Mouse (Mus musculus) right cerebral cortex, adult 18-20 months (tissue): ENCODE data around the gene Aven.

ENCODE experiments used
- DNase-seq: peaks from one replicate; pipeline ENCODE4 v3.0.0; 2022; ENCODE audit warnings: mixed read lengths

The Aven gene

DNA sequence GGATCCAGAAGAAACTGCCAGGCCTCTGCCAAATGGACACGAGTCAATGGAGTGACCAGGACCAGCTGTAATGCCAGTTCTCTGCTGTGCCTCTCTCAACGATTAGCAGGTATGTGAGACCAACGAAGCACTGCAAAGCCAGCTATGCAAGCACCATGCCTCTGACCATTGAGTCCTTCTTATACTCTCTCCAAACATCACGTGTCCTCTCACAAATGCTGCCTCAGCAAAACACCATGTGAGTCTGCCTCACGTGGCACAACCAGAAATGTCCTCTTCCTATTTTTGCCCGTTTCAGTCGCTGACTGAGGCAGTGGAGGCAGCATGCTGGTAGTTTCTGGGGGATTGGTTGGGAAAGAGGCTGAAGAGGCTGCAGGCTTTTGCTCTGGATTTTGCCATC, 68.8 kb downstream of the Aven start:
- no peak for DNase-seq

- DNase-seq: no peak
Measured at GRCm38 (mm10) chr2:112565060-112565459, 72.3 kb downstream of the Aven start.

- DNase-seq: no peak
Measured at GRCm38 (mm10) chr2:112566290-112567085, 73.7 kb downstream of the Aven start.

- no peak for DNase-seq
Measured at GRCm38 (mm10) chr2:112567786-112568185, 75.0 kb downstream of the Aven start.

- peak; percentile 11 for DNase-seq
Measured at GRCm38 (mm10) chr2:112590985-112591384, 98.2 kb downstream of the Aven start.

DNA sequence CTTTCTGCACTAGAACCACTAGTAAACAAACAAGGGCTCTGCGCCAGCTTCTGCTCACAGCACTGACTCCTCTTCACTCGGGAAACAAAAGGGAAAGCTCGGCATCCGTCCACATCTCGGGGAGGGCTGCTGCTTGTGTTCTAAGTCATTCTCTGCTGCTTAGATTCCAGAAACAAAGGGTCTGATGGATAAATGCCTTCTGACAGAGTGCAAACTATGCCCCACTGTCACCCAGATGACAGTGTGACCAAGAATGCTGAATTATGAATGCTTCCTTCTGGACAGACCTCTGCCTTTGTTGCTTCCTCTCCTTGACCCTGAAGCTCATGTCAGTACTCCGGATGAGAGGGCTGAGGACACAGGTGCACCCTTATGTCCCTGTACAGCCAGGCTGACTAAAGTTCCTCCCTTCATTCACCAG, 98.7 kb downstream of the Aven start:
- DNase-seq: peak; percentile 56

DNA sequence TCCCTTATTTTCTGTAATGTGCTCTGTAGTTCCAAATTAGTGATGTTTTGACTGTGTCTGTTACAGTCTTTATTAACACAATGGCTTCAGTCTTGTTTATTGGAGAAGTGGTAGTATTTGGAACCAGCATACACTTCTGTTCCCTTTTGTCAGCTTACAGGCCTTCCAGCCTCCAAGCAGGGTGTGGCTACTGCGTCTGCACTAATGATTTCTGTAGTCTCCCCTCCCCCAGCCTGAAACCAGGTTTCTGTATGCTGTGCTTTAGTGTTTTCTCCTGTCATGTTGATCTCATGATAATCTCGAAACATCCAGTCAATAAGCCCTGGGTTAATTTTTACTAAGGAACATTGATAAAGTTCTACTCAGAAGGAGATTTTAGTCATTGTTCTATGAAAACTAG, 100.6 kb downstream of the Aven start:
- no peak for DNase-seq

DNA sequence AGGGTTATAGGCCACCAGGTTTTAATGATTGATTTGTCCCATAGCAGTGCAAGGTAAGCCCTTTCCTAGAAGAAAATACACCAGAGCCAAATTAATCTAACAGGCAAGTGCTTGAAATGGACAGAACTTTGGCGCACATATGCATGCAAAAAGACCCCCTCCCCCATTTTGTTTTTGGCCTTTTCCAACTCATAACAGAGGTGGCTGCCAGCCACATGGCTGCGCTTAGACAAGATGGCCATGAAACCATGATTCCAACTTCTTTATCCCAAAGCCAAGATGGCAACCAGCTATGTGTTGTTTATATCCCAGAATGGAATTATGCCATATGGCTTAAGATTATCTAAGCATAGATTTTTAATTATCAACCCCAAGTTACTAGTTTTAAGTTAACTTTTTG, 101.0 kb downstream of the Aven start:
- DNase-seq: no peak

DNA sequence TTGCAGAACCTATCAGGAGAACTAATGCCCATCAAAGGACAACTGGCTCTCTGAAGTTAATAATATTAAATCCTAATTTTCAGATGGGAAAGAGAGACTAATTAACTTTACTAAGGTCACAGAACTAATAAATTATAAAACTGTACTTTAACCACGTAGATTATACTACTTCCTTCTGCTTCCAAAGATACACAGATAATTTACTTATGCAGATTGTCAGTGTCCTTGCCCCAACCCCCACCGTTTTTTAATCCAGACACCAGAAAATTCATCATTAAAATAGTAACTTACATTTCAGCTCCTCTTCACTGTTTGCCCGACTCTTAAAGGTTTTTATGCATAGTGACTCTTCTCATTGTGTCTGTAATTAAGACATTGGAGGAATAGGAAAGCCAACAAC, 103.0 kb downstream of the Aven start:
- DNase-seq: no peak

GRCm38 (mm10) chr2:112596415-112596814, 103.7 kb downstream of the Aven start:
- no peak for DNase-seq

GRCm38 (mm10) chr2:112597064-112597463, 104.3 kb downstream of the Aven start:
- no peak for DNase-seq

DNA sequence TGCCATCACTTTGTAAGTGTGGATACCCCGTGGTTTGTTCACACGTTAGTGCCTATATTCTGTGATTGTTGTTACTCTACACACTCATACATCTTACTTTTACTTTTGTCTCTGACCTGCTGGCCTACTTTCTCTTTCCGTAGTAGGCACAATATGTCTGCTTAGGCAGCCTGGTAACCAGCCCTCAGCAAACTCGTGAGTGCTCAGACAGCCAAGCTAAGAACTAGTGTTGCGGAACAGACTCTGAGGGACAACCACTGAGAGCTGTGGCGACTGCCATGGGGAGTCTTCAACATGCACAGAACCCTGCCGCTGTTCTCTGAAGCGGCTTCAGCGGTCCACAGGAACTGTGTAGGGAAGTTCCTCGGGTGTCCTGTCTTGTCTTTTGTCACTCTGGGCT, 107.5 kb downstream of the Aven start:
- DNase-seq: no peak

- peak; percentile 22 for DNase-seq
Measured at GRCm38 (mm10) chr2:112602487-112602886, 109.7 kb downstream of the Aven start.

DNA sequence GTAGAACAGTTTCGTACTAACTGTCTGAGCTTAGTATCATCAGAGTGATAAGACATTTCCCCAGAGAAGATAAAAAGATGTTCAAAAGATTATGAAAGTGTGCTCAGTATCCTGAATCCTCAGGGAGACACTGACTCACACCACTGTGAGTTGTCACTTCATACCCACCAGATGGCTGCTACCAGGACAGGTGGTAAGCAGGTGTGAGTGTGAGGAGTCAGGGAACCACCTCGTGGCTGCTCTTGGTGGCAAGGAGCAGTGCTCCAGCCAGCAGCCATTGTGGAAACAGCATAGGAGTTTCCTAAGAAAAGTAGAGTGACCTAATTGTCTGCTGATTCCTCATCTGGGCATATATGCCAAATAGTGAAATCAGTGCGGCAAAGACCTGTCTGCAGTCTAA, 113.8 kb downstream of the Aven start:
- DNase-seq: no peak

- DNase-seq: no peak
Measured at GRCm38 (mm10) chr2:112612628-112613027, 119.9 kb downstream of the Aven start.

DNA sequence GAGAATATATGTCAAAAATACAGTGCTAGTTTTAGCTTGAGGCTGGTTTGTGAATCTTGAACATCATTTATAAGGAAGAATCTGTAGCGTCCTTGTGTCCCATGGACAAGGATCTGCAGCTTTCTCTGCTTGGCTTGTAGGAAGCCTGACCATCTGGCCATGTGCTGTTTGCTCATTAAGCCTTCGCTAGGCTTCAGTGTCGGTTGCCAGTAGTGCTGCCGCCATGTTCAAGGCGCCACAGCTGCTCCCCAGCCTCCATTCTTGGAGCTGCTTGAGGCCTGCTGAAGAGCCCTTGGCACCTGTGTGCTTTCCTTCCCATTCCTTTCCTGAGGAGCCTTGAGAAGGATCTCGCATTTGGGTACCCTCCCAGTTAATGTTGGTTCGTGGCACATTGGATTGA, 121.6 kb downstream of the Aven start:
- no peak for DNase-seq

DNA sequence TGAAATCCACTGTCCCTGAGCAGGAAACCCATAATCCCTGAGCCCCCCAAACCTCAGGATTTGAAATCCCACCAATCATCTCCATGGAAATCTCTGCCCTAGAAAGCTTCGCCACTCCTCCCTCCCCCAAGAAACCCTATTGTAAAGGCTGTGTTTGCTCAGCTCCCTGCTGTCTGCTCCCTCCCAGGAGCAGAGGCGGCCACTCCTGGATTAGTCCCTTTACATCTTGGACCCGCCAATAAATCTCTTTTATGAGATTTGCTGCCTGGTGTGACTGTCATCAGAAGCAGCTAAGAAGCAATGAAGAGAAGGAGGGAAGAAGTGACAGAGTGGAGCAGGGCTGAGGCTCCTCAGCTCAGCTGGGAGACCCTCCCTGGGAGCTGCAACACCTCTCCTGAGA, 124.4 kb downstream of the Aven start:
- DNase-seq: no peak

- no peak for DNase-seq
Measured at GRCm38 (mm10) chr2:112625156-112625555, 132.4 kb downstream of the Aven start.

- DNase-seq: no peak
Measured at GRCm38 (mm10) chr2:112630669-112631068, 137.9 kb downstream of the Aven start.

- DNase-seq: peak; percentile 74
Measured at GRCm38 (mm10) chr2:112632536-112632935, 139.8 kb downstream of the Aven start.

DNA sequence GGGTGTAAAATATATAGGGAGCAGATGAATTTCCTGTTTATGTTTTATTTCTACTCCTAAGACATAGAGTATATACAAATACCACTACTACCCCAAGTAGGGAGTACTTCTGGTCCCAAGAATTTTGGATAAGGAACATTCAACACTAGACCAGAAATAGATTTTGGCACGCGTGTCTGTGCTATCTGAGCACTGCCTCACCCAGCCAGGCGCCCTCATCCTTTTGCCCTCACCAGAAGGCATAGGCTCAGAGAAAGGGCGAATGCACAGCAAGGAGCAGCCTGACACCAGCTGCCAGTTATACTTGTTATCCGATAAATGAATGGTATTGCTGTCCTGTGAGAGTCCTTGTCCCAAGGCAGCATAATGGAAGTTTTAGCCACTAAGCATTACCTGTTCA, 144.4 kb downstream of the Aven start:
- no peak for DNase-seq

DNA sequence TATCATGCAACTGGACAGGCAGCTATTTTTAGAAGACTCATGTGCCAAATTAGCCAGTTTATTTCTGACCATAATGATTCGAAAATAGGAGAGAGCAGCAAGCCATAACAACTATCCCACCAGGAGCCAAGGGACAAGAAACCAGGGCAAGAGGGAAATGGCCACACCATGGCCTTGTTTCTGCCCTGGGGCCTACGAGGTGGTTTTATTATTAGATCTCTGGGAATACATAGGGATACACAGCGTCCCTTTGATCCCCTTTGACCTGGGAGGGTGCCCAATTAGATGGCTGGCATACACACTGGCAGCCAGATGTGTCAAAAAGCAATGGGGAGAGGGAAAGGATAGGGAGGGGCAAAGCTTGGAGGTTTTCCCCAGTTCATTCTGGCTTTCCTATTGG, 161.1 kb downstream of the Aven start:
- no peak for DNase-seq

- DNase-seq: no peak
Measured at GRCm38 (mm10) chr2:112656131-112656530, 163.4 kb downstream of the Aven start.

DNA sequence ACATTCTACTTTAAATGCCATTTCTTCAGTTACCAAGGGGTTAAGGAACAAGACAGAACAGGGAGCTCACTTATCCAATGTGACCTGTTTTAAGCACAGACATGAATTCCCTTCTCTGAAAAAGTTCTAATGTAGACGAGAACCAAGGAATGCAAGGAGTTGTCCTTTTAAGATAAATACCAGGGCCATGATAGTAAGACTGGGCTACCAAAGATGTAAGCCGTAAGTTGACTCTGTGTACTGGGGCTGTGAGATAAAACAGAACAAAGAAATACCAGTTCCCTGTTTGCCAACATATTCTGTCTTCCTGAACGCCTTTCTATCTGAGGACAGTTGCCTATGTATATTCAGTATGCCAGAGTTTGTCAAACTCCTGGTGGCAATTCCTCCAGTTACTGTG, 176.7 kb downstream of the Aven start:
- no peak for DNase-seq

GRCm38 (mm10) chr2:112676175-112676574, 183.4 kb downstream of the Aven start:
- no peak for DNase-seq
